Mouse (Mus musculus): ENCODE results near the gene Cacnb2. TPM values are rescaled to one million over a fixed set of nuclear protein-coding genes. Genes with fewer than 3 reads are reported as not detected.

Cacnb2 gene
- total and polyA plus RNA-seq, 3 experiments = not detected

- Histone ChIP-seq H3K9ac (ENCODE audit: control insufficient read depth, low read depth, low read length, poor library complexity, severe bottlenecking) (no peak overlapping the region), H3K27ac (ENCODE audit: control insufficient read depth, low read depth, low read length) (no peak overlapping the region), H3K9me3 (replicated peaks; ENCODE audit: insufficient read depth, low read length) (no peaks in the 10 kb centered on the region), H3K79me2 (ENCODE audit: control insufficient read depth, insufficient read depth, low read length, poor library complexity) (no peaks in the 10 kb centered on the region), H3K36me3 (ENCODE audit: control insufficient read depth in 1 of 2, insufficient read depth in 2 of 2, low read length in 2 of 2) (no peaks in the 10 kb centered on the region), H3K4me1 (ENCODE audit: control insufficient read depth in 1 of 2, insufficient read depth in 2 of 2, low read length in 2 of 2) (no peaks in the 10 kb centered on the region), H3K27me3 (ENCODE audit: control insufficient read depth in 1 of 2, insufficient read depth in 2 of 2, low read length in 2 of 2) (no peaks in the 10 kb centered on the region), H3K4me3 (ENCODE audit: control insufficient read depth in 1 of 2, insufficient read depth in 1 of 2, low read depth in 2 of 2, low read length in 2 of 2) (no peak overlapping the region)
- DNase-seq (ENCODE audit: low read depth, low spot score) = no peak
- TF ChIP-seq GATA1 (IDR thresholded peaks at IDR 0.05; ENCODE audit: low read depth, low read length) (no peak), TBP (IDR thresholded peaks at IDR 0.05; ENCODE audit: low read depth, low read length) (no peak), MXI1 (IDR thresholded peaks at IDR 0.05; ENCODE audit: low read depth, low read length) (no peak), NRF1 (IDR thresholded peaks at IDR 0.05; ENCODE audit: insufficient read depth, low read depth, low read length, poor library complexity, severe bottlenecking) (no peak), KAT2A (conservative IDR thresholded peaks at IDR 0.05; ENCODE audit: low read depth, low read length) (no peak), RCOR1 (IDR thresholded peaks at IDR 0.05; ENCODE audit: low read depth, low read length) (no peak), NELFE (IDR thresholded peaks at IDR 0.05; ENCODE audit: low read depth, low read length) (no peak), ETS1 (IDR thresholded peaks at IDR 0.05; ENCODE audit: low read depth, low read length) (no peak), SIN3A (IDR thresholded peaks at IDR 0.05; ENCODE audit: low read length) (no peak), BHLHE40 (IDR thresholded peaks at IDR 0.05; ENCODE audit: borderline replicate concordance, low read depth, low read length) (no peak), MYB (IDR thresholded peaks at IDR 0.05; ENCODE audit: low read depth, low read length) (no peak), UBTF (IDR thresholded peaks at IDR 0.05; ENCODE audit: borderline replicate concordance, insufficient read depth, low read depth, low read length) (no peak)
These were observed 204.9 kb downstream of the Cacnb2 start for GRCm38 (mm10) chr2:14807650-14808347.

GRCm38 (mm10) chr2:14814977-14815376, 212.1 kb downstream of the Cacnb2 start:
- TF ChIP-seq GABPA (IDR thresholded peaks at IDR 0.05; ENCODE audit: low read depth, low read length) = no peak
- no peak for TF ChIP-seq KAT2A (conservative IDR thresholded peaks at IDR 0.05; ENCODE audit: low read depth, low read length)
- no peak for TF ChIP-seq TCF12 (IDR thresholded peaks at IDR 0.05; ENCODE audit: low read depth, low read length)
- TF ChIP-seq ZKSCAN1 (IDR thresholded peaks at IDR 0.05; ENCODE audit: low read depth, low read length) = no peak
- TF ChIP-seq E2F4 (IDR thresholded peaks at IDR 0.05; ENCODE audit: borderline replicate concordance, low read depth, low read length) = no peak
- no peak for TF ChIP-seq ZNF384 (IDR thresholded peaks at IDR 0.05; ENCODE audit: low read depth, low read length)
- TF ChIP-seq POLR2AphosphoS2 (IDR thresholded peaks at IDR 0.05; ENCODE audit: low read length) = no peak
- no peak for TF ChIP-seq SMC3 (IDR thresholded peaks at IDR 0.05; ENCODE audit: low read depth, low read length)
- TF ChIP-seq POLR2AphosphoS5 (IDR thresholded peaks at IDR 0.05; ENCODE audit: borderline replicate concordance, low read depth, low read length) = no peak
- TF ChIP-seq MAX (IDR thresholded peaks at IDR 0.05; ENCODE audit: low read length) = no peak
- TF ChIP-seq HCFC1 (IDR thresholded peaks at IDR 0.05; ENCODE audit: low read depth, low read length) = no peak
- no peak for TF ChIP-seq GATA1 (IDR thresholded peaks at IDR 0.05; ENCODE audit: low read depth, low read length)
- TF ChIP-seq ETS1 (IDR thresholded peaks at IDR 0.05; ENCODE audit: low read depth, low read length) = no peak
- TF ChIP-seq USF2 (IDR thresholded peaks at IDR 0.05; ENCODE audit: borderline replicate concordance in 1 of 2, insufficient read depth in 1 of 2, low read depth in 1 of 2, low read length in 2 of 2) = no peak
- no peak for TF ChIP-seq RCOR1 (IDR thresholded peaks at IDR 0.05; ENCODE audit: low read depth, low read length)
- no peak for TF ChIP-seq CHD2 (IDR thresholded peaks at IDR 0.05; ENCODE audit: low read length)
- Histone ChIP-seq H3K27ac (ENCODE audit: control insufficient read depth, low read depth, low read length) (no peak overlapping the region), H3K4me3 (ENCODE audit: control insufficient read depth in 1 of 2, insufficient read depth in 1 of 2, low read depth in 2 of 2, low read length in 2 of 2) (no peak overlapping the region), H3K79me2 (ENCODE audit: control insufficient read depth, insufficient read depth, low read length, poor library complexity) (no peaks in the 10 kb centered on the region), H3K9me3 (replicated peaks; ENCODE audit: insufficient read depth, low read length) (no peaks in the 10 kb centered on the region), H3K36me3 (ENCODE audit: control insufficient read depth in 1 of 2, insufficient read depth in 2 of 2, low read length in 2 of 2) (no peaks in the 10 kb centered on the region), H3K4me1 (ENCODE audit: control insufficient read depth in 1 of 2, insufficient read depth in 2 of 2, low read length in 2 of 2) (no peaks in the 10 kb centered on the region), H3K9ac (ENCODE audit: control insufficient read depth, low read depth, low read length, poor library complexity, severe bottlenecking) (no peak overlapping the region), H3K27me3 (ENCODE audit: control insufficient read depth in 1 of 2, insufficient read depth in 2 of 2, low read length in 2 of 2) (no peaks in the 10 kb centered on the region)
- DNase-seq (ENCODE audit: low read depth, low spot score) = no peak

Measured in MEL (cell line).